Mouse (Mus musculus) lung, adult 2 months (tissue): ENCODE data around the gene Iqcf5. TPM values are rescaled to one million over a fixed set of nuclear protein-coding genes. Genes with fewer than 3 reads are reported as not detected.

Source experiments
- DNase-seq: peaks from one replicate; pipeline ENCODE4 v3.0.0; 2022
- H3K4me1 ChIP-seq: fragments of 200-500 bp; 2 replicates; pipeline ENCODE4 v1.6.1; 2011; ENCODE audit warnings: low read length; ENCODE audit not compliant: control insufficient read depth, insufficient read depth
- H3K4me3 ChIP-seq: fragments of 200-500 bp; replicated peaks from 2 replicates; pipeline ENCODE3; 2011; ENCODE audit warnings: low read depth, mild to moderate bottlenecking, control low read depth, low read length; ENCODE audit errors: extremely low read depth
- CTCF ChIP-seq: fragments of 200-500 bp; IDR thresholded peaks from 2 replicates; pipeline ENCODE4 v1.5.1; 2011; ENCODE audit warnings: mild to moderate bottlenecking, low read length, control low read depth; ENCODE audit not compliant: insufficient read depth
- POLR2A ChIP-seq: fragments of 200-500 bp; IDR thresholded peaks from 2 replicates; pipeline ENCODE4 v1.6.1; 2011; ENCODE audit warnings: low read depth, mild to moderate bottlenecking, control low read depth, low read length, borderline replicate concordance; ENCODE audit errors: extremely low read depth
- WGBS: fragments of 180-500 bp; shearing (Covaris S2); methylation state at CpG from one replicate; pipeline ENCODE4 v1.1.7; 2018; 5-methylcytosine and 5-hydroxymethylcytosine counted together
- polyA plus RNA-seq: library from polyadenylated mRNA; depleted of rRNA; stranded (reverse); fragments of >200 nt; gene quantifications from 2 replicates; pipeline ENCODE4 v1.2.3, GENCODE M21; 2012

Iqcf5 gene
- polyA plus RNA-seq, 1 experiment, result not detected

- no peak for DNase-seq
- TF ChIP-seq CTCF (no peak), POLR2A (no peak)
- Histone ChIP-seq H3K4me3 (no peak overlapping the region), H3K4me1 (no peaks in the 10 kb centered on the region; the same call in 1 of the 2 replicates)
- 88% methylated on average over 10 of the region's 10 CpGs for WGBS
These were observed 5.0 kb upstream of the Iqcf5 start for GRCm38 (mm10) chr9:106509356-106509755.

GRCm38 (mm10) chr9:106512729-106513450 lies 1.5 kb upstream of the Iqcf5 start:
- no peaks in the 10 kb centered on the region; the same call in 1 of the 2 replicates for H3K4me1 ChIP-seq

GRCm38 (mm10) chr9:106513566-106513965 lies 807 bp upstream of the Iqcf5 start:
- whole genome bisulfite sequencing, result 74% methylated on average over 6 of the region's 6 CpGs
- Histone ChIP-seq H3K4me3 (no peak overlapping the region), H3K4me1 (no peaks in the 10 kb centered on the region; the same call in 1 of the 2 replicates)
- DNase-seq, result no peak
- TF ChIP-seq CTCF, result no peak
- no peak for TF ChIP-seq POLR2A

More at GRCm38 (mm10) chr9:106512729-106513450, 1.5 kb upstream of the Iqcf5 start:
- 40% methylated on average over 13 of the region's 13 CpGs for WGBS
- DNase-seq, result no peak
- H3K4me3 ChIP-seq, result no peak overlapping the region
- no peak for TF ChIP-seq CTCF
- no peak for TF ChIP-seq POLR2A

GRCm38 (mm10) chr9:106519433-106519832 lies 5.1 kb downstream of the Iqcf5 start:
- WGBS, result 45% methylated on average over 2 of the region's 2 CpGs
- H3K4me3 ChIP-seq, result no peak overlapping the region
- no peak for DNase-seq
- H3K4me1 ChIP-seq, result no peaks in the 10 kb centered on the region
- no peak for TF ChIP-seq CTCF
- no peak for TF ChIP-seq POLR2A

- no peak for DNase-seq
- no peaks in the 10 kb centered on the region for H3K4me1 ChIP-seq
- TF ChIP-seq CTCF (no peak), POLR2A (no peak)
- H3K4me3 ChIP-seq, result no peak overlapping the region
- WGBS, result 61% methylated on average over 8 of the region's 8 CpGs
These were observed 5.5 kb downstream of the Iqcf5 start for GRCm38 (mm10) chr9:106519909-106520308.

- 15% methylated on average over 3 of the region's 3 CpGs for WGBS
- Histone ChIP-seq H3K4me1 (no peaks in the 10 kb centered on the region), H3K4me3 (no peak overlapping the region)
- no peak for DNase-seq
- TF ChIP-seq POLR2A (no peak), CTCF (peak; percentile 91)
These were observed 17.5 kb downstream of the Iqcf5 start for GRCm38 (mm10) chr9:106531833-106532232.

- Histone ChIP-seq H3K4me1 (no peaks in the 10 kb centered on the region), H3K4me3 (no peak overlapping the region)
- DNase-seq, result no peak
- TF ChIP-seq POLR2A, result no peak
- no peak for TF ChIP-seq CTCF
- 92% methylated on average over 7 of the region's 7 CpGs for WGBS
These were observed 19.9 kb downstream of the Iqcf5 start for GRCm38 (mm10) chr9:106534296-106534695.

- no peaks in the 10 kb centered on the region for H3K4me1 ChIP-seq
- TF ChIP-seq CTCF (no peak), POLR2A (no peak)
- H3K4me3 ChIP-seq, result no peak overlapping the region
- no peak for DNase-seq
- 89% methylated on average over 11 of the region's 11 CpGs for WGBS
These were observed 20.6 kb downstream of the Iqcf5 start for GRCm38 (mm10) chr9:106534975-106535374.

- no peaks in the 10 kb centered on the region for H3K4me1 ChIP-seq
- TF ChIP-seq POLR2A (no peak), CTCF (no peak)
- no peak for DNase-seq
- 84% methylated on average over 5 of the region's 5 CpGs for WGBS
- H3K4me3 ChIP-seq, result no peak within 1 kb of the TSS
These were observed 47.2 kb downstream of the Iqcf5 start, which contains the start of gene Iqcf3 for GRCm38 (mm10) chr9:106561531-106561930. Gene Iqcf3, minus strand, starts transcription at chr9:106561631.

- DNase-seq, result no peak
- Histone ChIP-seq H3K4me3 (no peak overlapping the region), H3K4me1 (no peaks in the 10 kb centered on the region)
- 83% methylated on average over 11 of the region's 11 CpGs for WGBS
- no peak for TF ChIP-seq CTCF
- no peak for TF ChIP-seq POLR2A
These were observed 47.9 kb downstream of the Iqcf5 start for GRCm38 (mm10) chr9:106562291-106562690.
